Mouse (Mus musculus): ENCODE measurements around the gene Kcnq2.

Gene Kcnq2

DNA sequence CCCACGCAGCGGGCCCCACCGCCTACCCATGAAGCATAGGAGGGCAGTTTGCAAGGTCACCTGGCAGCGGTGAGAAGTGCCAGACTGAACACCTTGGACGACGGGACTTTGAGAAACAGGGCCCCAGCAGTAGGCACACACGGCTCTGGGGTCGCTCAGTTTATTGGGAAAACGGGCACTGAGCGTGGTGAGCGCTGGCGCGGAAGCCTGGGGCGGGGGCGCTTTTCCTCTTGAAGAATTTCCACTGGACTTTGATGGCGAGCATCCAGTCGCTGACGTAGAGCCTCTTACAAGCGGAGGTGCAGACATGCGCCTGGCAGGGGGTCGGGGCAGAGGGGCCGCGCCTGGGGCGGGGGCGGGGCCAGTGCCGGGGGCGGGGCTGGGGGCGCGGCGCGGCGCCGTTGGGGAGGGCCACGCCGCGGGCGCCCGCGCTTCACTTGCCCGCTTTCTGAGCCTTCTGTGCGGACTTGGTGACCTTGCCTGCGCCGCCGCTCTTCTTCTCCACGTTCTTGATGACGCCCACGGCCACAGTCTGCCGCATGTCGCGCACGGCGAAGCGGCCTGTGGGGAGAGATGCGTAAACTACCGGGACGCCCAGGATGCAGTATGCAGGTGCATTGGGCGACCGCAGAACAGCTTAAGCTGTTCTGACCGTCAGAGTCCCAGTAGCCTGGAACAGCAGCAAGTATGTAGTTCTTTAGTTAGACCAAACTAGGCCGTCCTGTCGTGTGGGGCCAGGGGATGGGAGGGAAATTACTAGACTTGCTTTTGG lies 12.6 kb upstream of the Kcnq2 start:
- no peak for DNase-seq (ENCODE audit: low spot score in 2 of 2)

DNA sequence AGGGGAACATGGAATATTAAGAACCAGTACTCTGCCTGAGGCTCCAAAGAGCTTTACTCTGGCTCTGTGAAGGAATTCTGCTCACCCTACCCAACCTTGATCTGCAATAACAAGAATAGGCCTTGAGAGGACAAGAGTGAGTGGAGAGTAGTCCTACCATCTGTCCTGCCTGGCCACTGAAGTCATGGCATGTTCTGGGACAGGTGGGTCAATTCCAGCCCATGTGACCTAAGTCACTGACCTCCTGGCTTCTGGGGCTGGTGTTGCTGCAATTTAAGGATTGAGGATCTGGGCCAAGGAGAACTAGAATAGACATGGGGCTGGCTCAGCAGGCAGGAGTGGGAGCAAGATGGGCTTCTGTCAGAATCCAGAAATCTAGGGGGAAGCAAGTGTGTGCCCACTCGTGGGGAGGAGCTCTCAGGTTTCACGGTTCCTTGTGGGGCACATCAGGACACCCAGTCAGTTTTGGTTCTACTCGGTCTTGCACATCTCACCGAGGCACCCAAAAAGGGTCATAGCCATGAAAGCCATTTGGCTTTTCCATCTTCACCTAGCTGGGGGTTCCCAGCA lies 12.0 kb upstream of the Kcnq2 start:
- no peak for DNase-seq (ENCODE audit: low spot score in 2 of 2)

GRCm38 (mm10) chr2:181144675-181145074 lies 9.6 kb upstream of the Kcnq2 start:
- no peak for DNase-seq (ENCODE audit: low spot score in 2 of 2)

DNA sequence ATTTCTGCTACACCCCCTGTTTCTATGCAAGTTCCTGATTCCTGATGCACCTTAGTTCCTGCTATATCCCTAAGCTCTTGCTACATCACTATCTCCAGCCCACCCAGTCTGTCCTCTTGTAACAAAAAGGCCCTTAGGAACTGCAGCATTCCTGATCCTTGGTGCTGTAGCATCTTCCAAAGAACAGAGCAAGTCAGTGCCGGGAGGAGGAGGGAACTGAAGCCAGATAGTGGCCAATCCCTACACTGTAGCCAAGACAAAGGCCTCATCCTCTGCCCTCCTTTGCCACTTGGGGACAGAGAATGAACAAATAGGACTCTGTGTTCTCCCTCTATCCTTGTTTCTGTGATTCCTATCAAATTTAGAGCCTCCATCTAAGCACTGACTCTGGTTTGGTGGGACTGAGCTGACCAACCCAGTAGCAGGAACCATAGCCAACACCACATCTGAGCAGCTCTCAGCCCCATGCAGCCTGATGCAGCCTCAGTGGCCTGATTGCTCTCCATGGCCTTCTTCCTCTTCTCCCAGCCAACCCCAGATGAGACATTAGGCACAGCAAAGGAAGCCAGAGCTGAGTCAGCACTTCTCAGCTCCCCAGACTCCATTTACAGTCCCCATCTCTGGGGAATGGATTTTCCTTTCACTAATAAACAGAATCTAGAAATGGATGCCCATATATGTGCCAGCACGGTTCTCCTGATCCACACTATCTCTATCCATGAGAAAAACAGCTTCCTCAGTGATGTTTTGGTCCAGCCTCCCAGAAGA lies 8.6 kb upstream of the Kcnq2 start:
- no peak for DNase-seq (ENCODE audit: low spot score in 2 of 2)

DNA sequence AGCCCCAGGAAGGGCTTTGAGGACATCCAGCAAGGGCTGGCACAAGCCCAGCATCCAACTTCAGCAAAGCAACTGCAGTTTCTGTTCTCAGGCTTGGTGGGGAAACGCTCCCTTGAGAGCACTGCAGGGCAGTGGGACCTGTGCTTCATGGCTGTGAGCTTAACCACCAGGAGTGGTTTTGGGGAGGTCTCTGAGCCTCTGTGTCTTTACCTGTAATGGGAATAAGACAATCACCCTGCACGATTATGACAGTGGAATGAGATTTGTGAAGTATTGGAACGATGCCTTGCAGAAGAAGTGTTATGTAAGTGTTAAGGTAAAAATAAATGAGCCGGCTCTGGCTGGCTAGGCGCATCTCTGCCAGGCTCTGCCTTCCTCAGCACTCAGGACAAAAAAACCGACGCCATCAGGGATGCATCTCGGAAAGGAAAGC lies 7.6 kb upstream of the Kcnq2 start:
- no peak for DNase-seq (ENCODE audit: low spot score in 2 of 2)

GRCm38 (mm10) chr2:181139641-181140193 lies 4.6 kb upstream of the Kcnq2 start:
- no peak for DNase-seq (ENCODE audit: low spot score in 2 of 2)

DNA sequence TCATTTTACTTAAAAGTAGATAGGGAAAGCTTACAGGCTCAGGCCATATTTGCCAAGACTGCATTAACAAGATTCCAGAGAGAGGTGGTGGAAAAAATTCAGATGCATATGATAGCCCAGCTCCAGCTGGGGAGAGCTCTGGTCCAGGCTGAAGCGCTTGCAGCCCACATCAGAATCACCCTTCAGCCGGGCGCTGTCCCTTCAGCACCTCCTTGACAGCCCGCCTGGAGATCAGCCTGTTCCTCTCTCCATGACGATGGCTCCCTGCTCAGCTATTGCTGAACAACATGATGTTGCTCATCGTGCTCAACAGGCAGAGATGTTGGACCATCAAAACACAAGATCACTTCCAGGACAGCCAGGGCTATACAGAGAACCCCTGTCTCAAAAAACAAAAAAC lies 1.8 kb upstream of the Kcnq2 start:
- no peak for DNase-seq (ENCODE audit: low spot score in 2 of 2)

DNA sequence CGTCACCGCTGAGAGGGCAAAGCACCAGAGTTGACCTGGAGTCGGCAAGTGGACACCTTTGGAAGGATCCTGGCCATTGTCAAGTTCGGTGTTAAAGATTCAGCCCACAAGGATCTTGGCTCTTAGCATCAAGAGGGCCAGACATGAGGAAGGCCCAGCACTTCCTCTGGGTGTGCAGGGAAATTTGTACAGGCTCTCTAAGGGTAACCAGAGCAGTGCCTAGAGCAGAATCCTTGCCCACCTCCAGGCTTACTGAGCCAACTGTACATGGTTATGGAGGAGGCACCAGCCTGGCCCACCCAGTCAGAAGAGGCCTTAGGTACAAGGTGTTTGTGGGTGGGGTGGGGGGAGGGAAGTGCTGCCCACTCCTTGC lies 332 bp upstream of the Kcnq2 start:
- no peak for DNase-seq (ENCODE audit: low spot score in 2 of 2)

GRCm38 (mm10) chr2:181133837-181134590 lies 1.1 kb downstream of the Kcnq2 start:
- no peak for DNase-seq (ENCODE audit: low spot score in 2 of 2)

- DNase-seq (ENCODE audit: low spot score in 2 of 2), result no peak
Measured at GRCm38 (mm10) chr2:181130245-181130644, 4.9 kb downstream of the Kcnq2 start.

GRCm38 (mm10) chr2:181128963-181129362 lies 6.1 kb downstream of the Kcnq2 start:
- no peak for DNase-seq (ENCODE audit: low spot score in 2 of 2)

DNA sequence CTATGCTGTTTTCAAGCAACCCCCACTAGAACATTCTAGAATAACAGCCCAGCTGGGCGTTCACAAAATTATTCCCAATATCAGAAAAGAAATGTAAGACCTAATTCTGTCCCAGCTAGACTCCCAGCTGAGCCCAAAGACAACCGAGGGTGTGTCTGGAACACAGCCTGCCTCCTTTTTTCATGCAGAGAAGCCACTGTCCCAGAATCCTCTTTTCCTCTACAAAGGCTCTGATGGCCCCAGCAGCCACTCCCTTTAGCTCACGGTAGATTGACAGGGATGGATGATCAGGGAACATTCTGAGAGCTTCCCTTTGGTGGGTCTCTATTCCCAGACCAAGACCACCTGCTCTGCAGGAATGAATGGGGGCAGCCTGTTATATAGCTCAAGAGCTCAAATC lies 7.3 kb downstream of the Kcnq2 start:
- no peak for DNase-seq (ENCODE audit: low spot score in 2 of 2)

- DNase-seq (ENCODE audit: low spot score in 2 of 2), result no peak
Measured at GRCm38 (mm10) chr2:181125726-181126455, 9.2 kb downstream of the Kcnq2 start.

DNA sequence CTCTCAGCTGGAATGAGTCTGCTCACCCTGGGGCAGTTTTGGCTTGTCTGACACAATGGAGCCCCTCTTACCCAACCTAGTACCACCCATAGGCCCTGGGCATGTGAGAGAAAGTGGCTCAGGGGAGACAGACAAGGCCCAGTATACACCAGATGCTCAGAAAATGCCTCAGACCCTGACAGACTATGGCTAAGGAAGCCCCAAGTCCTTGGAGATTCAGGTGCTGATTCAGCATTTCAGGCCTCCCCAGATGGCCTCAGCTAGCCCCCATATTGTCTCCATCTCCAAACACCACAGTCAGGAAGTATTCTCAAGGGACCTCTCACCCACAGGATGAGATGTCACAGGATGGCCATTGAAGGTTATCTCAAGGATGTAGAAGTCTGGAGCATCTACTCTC lies 12.5 kb downstream of the Kcnq2 start:
- no peak for DNase-seq (ENCODE audit: low spot score in 2 of 2)

DNA sequence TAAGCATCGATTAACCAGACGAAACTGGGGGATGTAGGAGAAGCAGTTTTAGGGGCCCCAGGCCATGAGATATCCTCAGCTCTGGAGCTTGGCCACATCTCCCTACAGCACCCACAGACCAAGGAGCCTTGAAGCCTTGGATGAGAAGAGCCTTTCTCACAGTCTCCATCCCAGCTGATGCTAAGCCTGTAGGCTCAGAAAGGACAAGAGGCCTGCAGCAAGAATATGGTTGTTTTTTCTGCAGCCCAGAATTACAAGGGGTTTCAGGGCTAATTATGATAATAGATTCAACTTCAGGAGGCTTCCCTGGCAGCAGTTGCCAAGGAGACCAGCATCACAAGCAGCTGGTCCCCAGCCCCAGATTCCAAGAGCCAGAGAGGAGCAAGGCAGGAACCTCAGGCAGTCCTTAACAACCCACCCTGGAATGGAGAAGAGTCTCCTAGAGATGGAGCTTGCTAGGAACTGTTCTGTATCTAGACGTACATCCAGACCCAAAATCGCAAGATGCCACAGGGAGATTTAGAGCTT lies 14.1 kb downstream of the Kcnq2 start:
- no peak for DNase-seq (ENCODE audit: low spot score in 2 of 2)

- DNase-seq (ENCODE audit: low spot score in 2 of 2), result no peak
Measured at GRCm38 (mm10) chr2:181119952-181120351, 15.1 kb downstream of the Kcnq2 start.

GRCm38 (mm10) chr2:181116436-181116835 lies 18.7 kb downstream of the Kcnq2 start:
- DNase-seq (ENCODE audit: low spot score in 2 of 2), result no peak

GRCm38 (mm10) chr2:181115367-181115766 lies 19.7 kb downstream of the Kcnq2 start:
- no peak for DNase-seq (ENCODE audit: low spot score in 2 of 2)

DNA sequence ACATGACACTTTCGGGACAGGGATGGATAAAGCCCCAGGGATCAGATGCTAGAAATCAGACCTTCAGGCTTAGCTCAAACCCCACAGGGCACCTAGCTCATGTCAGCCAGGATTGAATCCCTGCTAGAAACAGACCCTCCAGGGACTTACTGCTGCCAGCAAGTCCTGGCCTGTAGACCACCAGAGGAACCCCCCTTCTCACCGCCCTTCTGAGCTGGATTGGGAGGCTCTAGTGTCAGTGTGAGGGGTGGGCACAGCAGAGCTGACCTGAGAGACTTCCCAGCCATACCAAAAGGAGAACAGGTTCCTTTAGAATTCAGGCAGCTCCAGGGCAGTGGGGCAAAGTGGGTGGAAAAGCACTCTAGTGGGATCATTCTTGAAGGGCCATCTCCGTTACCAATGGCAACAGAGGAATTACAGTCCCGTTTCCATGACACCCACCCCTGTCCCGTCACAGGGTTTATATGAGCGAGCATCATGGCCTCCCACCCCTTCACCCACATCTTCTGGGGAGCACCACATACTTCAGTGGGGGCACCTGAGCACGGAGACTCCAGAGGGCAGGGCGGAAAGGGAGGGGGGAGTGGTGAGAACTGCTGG lies 21.2 kb downstream of the Kcnq2 start:
- DNase-seq (ENCODE audit: low spot score in 2 of 2), result no peak

- no peak for DNase-seq (ENCODE audit: low spot score in 2 of 2)
Measured at GRCm38 (mm10) chr2:181111665-181112064, 23.4 kb downstream of the Kcnq2 start.

- no peak for DNase-seq (ENCODE audit: low spot score in 2 of 2)
Measured at GRCm38 (mm10) chr2:181104111-181104510, 31.0 kb downstream of the Kcnq2 start.
